Comparison of ENCODE assay signal across 10 mouse cellular contexts in the genomic region with DNA sequence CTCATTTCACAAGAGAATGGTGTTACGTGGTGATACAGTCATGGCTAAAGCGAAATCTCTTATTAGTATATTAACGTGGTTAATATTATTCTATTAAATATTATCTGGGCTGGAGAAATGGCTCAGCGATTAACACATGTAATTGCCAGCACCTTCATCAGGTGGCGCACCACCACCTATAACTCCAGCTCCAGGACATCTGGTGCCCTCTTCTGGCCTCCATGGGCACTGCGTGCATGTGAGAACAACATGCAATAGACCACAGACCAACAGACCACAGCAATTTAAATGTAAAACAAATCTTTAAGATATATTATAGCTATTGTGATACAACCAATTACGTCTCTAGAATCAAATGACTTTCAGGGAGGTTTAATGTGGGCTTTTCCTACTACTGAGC. TPM values are rescaled to one million over a fixed set of nuclear protein-coding genes. Genes with fewer than 3 reads are reported as not detected.
DNase-seq lines count a peak whose midpoint lies in the region; ATAC-seq and TF ChIP-seq lines count a peak whose summit lies in the region.
"Had no signal": no experiment of that assay in that cellular context is flagged by ENCODE, and none has a peak within 500 bp of the region (broad histone marks: within the 10 kb centered on the region; RNA-seq: fewer than 3 reads in every experiment).

No protein-coding gene starts in this region.

- no peak overlapping the region for H3K9ac ChIP-seq in hindbrain, embryonic 11.5 days (ENCODE audit: low read depth, low read length)
- no peak overlapping the region for H3K9ac ChIP-seq in hindbrain, embryonic 16.5 days (ENCODE audit: low read depth, low read length)
- H3K9ac ChIP-seq in CH12.LX (ENCODE audit: insufficient read depth, low read depth), result no peak overlapping the region
- peak overlapping the region; percentile 48; the same call in 1 of the 2 replicates for H3K9ac ChIP-seq in heart, embryonic 16.5 days (ENCODE audit: low read length)
- H3K9ac ChIP-seq in neural tube, embryonic 15.5 days (replicated peaks), result no peak overlapping the region
- H3K9ac ChIP-seq: embryonic facial prominence, embryonic 12.5 days; liver, embryonic 13.5 days had no signal

- ATAC-seq in hindbrain, embryonic 11.5 days (ENCODE audit: low FRiP score), result no peak
- ATAC-seq in hindbrain, embryonic 16.5 days, result no peak
- ATAC-seq in heart, embryonic 16.5 days (replicated peaks; ENCODE audit: extremely low read depth, insufficient read depth, low FRiP score), result no peak
- no peak for ATAC-seq in neural tube, embryonic 15.5 days (ENCODE audit: low FRiP score)

- no peaks in the 10 kb centered on the region for H3K27me3 ChIP-seq in hindbrain, embryonic 11.5 days (ENCODE audit: control insufficient read depth, insufficient read depth, low read length)
- no peaks in the 10 kb centered on the region; the same call in 1 of the 2 replicates for H3K27me3 ChIP-seq in hindbrain, embryonic 16.5 days (replicated peaks; ENCODE audit: control insufficient read depth, insufficient read depth, low read length)
- H3K27me3 ChIP-seq in CH12.LX (replicated peaks), result no peaks in the 10 kb centered on the region
- no peaks in the 10 kb centered on the region for H3K27me3 ChIP-seq in heart, embryonic 16.5 days (ENCODE audit: control insufficient read depth, insufficient read depth, low read length)
- no peaks in the 10 kb centered on the region for H3K27me3 ChIP-seq in neural tube, embryonic 15.5 days (replicated peaks)
- H3K27me3 ChIP-seq: embryonic facial prominence, embryonic 12.5 days; liver, embryonic 13.5 days had no signal

- H3K4me1 ChIP-seq in hindbrain, embryonic 11.5 days (replicated peaks; ENCODE audit: control insufficient read depth, insufficient read depth, low read length), result no peaks in the 10 kb centered on the region
- no peaks in the 10 kb centered on the region; the same call in 1 of the 2 replicates for H3K4me1 ChIP-seq in hindbrain, embryonic 16.5 days (ENCODE audit: control insufficient read depth, insufficient read depth, low read depth, low read length)
- H3K4me1 ChIP-seq in CH12.LX (ENCODE audit: control insufficient read depth in 1 of 2, insufficient read depth in 2 of 2), result no peaks in the 10 kb centered on the region
- H3K4me1 ChIP-seq in heart, embryonic 16.5 days (ENCODE audit: control insufficient read depth, insufficient read depth, low read length), result 0 out of 2 replicates have a peak, but pooled peaks cover 2% of the 10 kb centered on the region
- no peaks in the 10 kb centered on the region for H3K4me1 ChIP-seq in neural tube, embryonic 15.5 days
- H3K4me1 ChIP-seq: embryonic facial prominence, embryonic 12.5 days; liver, embryonic 13.5 days had no signal

- DNase-seq in hindbrain, embryonic 11.5 days (ENCODE audit: low spot score), result peak; percentile 55
- DNase-seq in CH12.LX (ENCODE audit: extremely low read depth), result peak; percentile 65
- peak; percentile 34 for DNase-seq in c-Kit-positive CD71-negative TER-119-negative erythroid progenitor cells, embryonic 14.5 days (ENCODE audit: low read depth)
- peak; percentile 78 for DNase-seq in lung, postnatal 36 days
- DNase-seq in urinary bladder, postnatal 36 days (ENCODE audit: low spot score in 2 of 2), result no peak
- DNase-seq: liver, embryonic 13.5 days had no signal

- dilution Hi-C loops in CH12.LX (cut with MboI; ENCODE audit: extremely low pct_ligation_motif_present, extremely low pct_unique_long_range_greater_than_20kb, low sequenced_read_pairs), result no loop called here

- H3K4me3 ChIP-seq in hindbrain, embryonic 11.5 days (ENCODE audit: low read depth, low read length), result no peak overlapping the region
- H3K4me3 ChIP-seq in hindbrain, embryonic 16.5 days (ENCODE audit: low read length), result no peak overlapping the region
- H3K4me3 ChIP-seq in CH12.LX (replicated peaks in 1 of 3; ENCODE audit: low read depth in 2 of 3, low read length in 2 of 3, poor library complexity in 1 of 3), result no peak overlapping the region
- H3K4me3 ChIP-seq in heart, embryonic 16.5 days (ENCODE audit: low read length), result no peak overlapping the region
- H3K4me3 ChIP-seq in neural tube, embryonic 15.5 days (replicated peaks), result no peak overlapping the region
- H3K4me3 ChIP-seq: embryonic facial prominence, embryonic 12.5 days; liver, embryonic 13.5 days had no signal

- H3K36me3 ChIP-seq in hindbrain, embryonic 11.5 days (ENCODE audit: control insufficient read depth, insufficient read depth, low read length), result no peaks in the 10 kb centered on the region
- H3K36me3 ChIP-seq in hindbrain, embryonic 16.5 days (ENCODE audit: control insufficient read depth, insufficient read depth, low read length), result no peaks in the 10 kb centered on the region
- no peaks in the 10 kb centered on the region for H3K36me3 ChIP-seq in CH12.LX (replicated peaks in 1 of 2; ENCODE audit: control insufficient read depth in 1 of 2, insufficient read depth in 1 of 2, low read length in 1 of 2)
- H3K36me3 ChIP-seq in heart, embryonic 16.5 days (ENCODE audit: control insufficient read depth, insufficient read depth), result no peaks in the 10 kb centered on the region
- no peaks in the 10 kb centered on the region for H3K36me3 ChIP-seq in neural tube, embryonic 15.5 days
- H3K36me3 ChIP-seq: embryonic facial prominence, embryonic 12.5 days; liver, embryonic 13.5 days had no signal

- in situ Hi-C loops in CH12.LX (cut with MboI; ENCODE audit: low pct_ligation_motif_present, low pct_unique_long_range_greater_than_20kb, low sequenced_read_pairs), result no loop called here

- H3K27ac ChIP-seq in hindbrain, embryonic 11.5 days (ENCODE audit: low read depth, low read length), result no peak overlapping the region
- no peak overlapping the region for H3K27ac ChIP-seq in hindbrain, embryonic 16.5 days (ENCODE audit: low read depth, low read length)
- no peak overlapping the region for H3K27ac ChIP-seq in CH12.LX (ENCODE audit: insufficient read depth, low read depth)
- H3K27ac ChIP-seq in heart, embryonic 16.5 days (ENCODE audit: low read length), result peak overlapping the region; percentile 95
- no peak overlapping the region for H3K27ac ChIP-seq in neural tube, embryonic 15.5 days (replicated peaks)
- H3K27ac ChIP-seq: embryonic facial prominence, embryonic 12.5 days; liver, embryonic 13.5 days had no signal

- no peak for TF ChIP-seq POLR2A in CH12.LX (IDR thresholded peaks at IDR 0.05; ENCODE audit: low read depth, low read length)

- no peak for TF ChIP-seq EP300 in CH12.LX (IDR thresholded peaks at IDR 0.05; ENCODE audit: low read length)

- H3K4me2 ChIP-seq in hindbrain, embryonic 11.5 days (replicated peaks; ENCODE audit: low read depth, low read length), result no peak overlapping the region
- H3K4me2 ChIP-seq in hindbrain, embryonic 16.5 days (ENCODE audit: low read length), result no peak overlapping the region
- H3K4me2 ChIP-seq in CH12.LX (ENCODE audit: insufficient read depth, low read depth, poor library complexity, severe bottlenecking), result no peak overlapping the region
- H3K4me2 ChIP-seq in heart, embryonic 16.5 days (ENCODE audit: low read depth, low read length), result peak overlapping the region; percentile 55
- no peak overlapping the region for H3K4me2 ChIP-seq in neural tube, embryonic 15.5 days
- H3K4me2 ChIP-seq: embryonic facial prominence, embryonic 12.5 days; liver, embryonic 13.5 days had no signal

- peak; percentile 33 to 99; a peak in 3 of 4 replicates for TF ChIP-seq CTCF in CH12.LX (conservative IDR thresholded peaks at IDR 0.05 in 1 of 2, IDR thresholded peaks at IDR 0.05 in 1 of 2; ENCODE audit: low read depth in 2 of 2, low read length in 2 of 2)

- WGBS in hindbrain, embryonic 11.5 days, result 75% methylated on average over 7 of the region's 7 CpGs
- WGBS in hindbrain, embryonic 16.5 days, result 75% methylated on average over 7 of the region's 7 CpGs
- WGBS in heart, embryonic 16.5 days, result 78% methylated on average over 7 of the region's 7 CpGs
- 74% methylated on average over 7 of the region's 7 CpGs for WGBS in neural tube, embryonic 15.5 days

- TF ChIP-seq RAD21 in CH12.LX (IDR thresholded peaks at IDR 0.05; ENCODE audit: low read depth, low read length), result peak; percentile 57

- H3K9me3 ChIP-seq in hindbrain, embryonic 11.5 days (ENCODE audit: control insufficient read depth, low read length), result no peaks in the 10 kb centered on the region
- H3K9me3 ChIP-seq in hindbrain, embryonic 16.5 days (ENCODE audit: control insufficient read depth, low read length), result no peaks in the 10 kb centered on the region; the same call in 1 of the 2 replicates
- no peaks in the 10 kb centered on the region for H3K9me3 ChIP-seq in CH12.LX (replicated peaks; ENCODE audit: low read length)
- H3K9me3 ChIP-seq in heart, embryonic 16.5 days (replicated peaks; ENCODE audit: control insufficient read depth, low read length), result no peaks in the 10 kb centered on the region; the same call in none of the 2 replicates
- H3K9me3 ChIP-seq in neural tube, embryonic 15.5 days (replicated peaks), result no peaks in the 10 kb centered on the region
- H3K9me3 ChIP-seq: embryonic facial prominence, embryonic 12.5 days had no signal

- no peaks in the 10 kb centered on the region for H3K79me2 ChIP-seq in CH12.LX (replicated peaks; ENCODE audit: control insufficient read depth, extremely low read depth, insufficient read depth, poor library complexity, severe bottlenecking)

RNA-seq across cellular contexts. Expression of gene Ddo, which starts 0.7 kb away (rescaled TPM):
- 0.17 and 0.57 TPM in 2 replicates for polyA plus RNA-seq in hindbrain, embryonic 11.5 days (2014; fragmentation: Nextera tagmentation; extraction: Ambion mirVana)
- polyA plus RNA-seq in hindbrain, embryonic 16.5 days (2015; fragmentation: Nextera tagmentation; extraction: Ambion mirVana), result 1.4 and 2.9 TPM in 2 replicates
- total RNA-seq in CH12.LX (2012; rRNA removed) (0.21 TPM in 1 of 2 replicates, not detected in the other), CH12.LX (2014; rRNA removed) (not detected in 2 replicates)
- polyA plus RNA-seq in CH12.LX (2012; ENCODE audit: insufficient read length, low read depth), result not detected in 2 replicates
- polyA plus RNA-seq in heart, embryonic 16.5 days (2015; fragmentation: Nextera tagmentation; extraction: Ambion mirVana), result 25.0 and 27.3 TPM in 2 replicates
- polyA plus RNA-seq in neural tube, embryonic 15.5 days (2015; fragmentation: Nextera tagmentation; extraction: Ambion mirVana), result 0.70 and 1.00 TPM in 2 replicates
- polyA plus RNA-seq: liver, embryonic 13.5 days had no signal

RNA-seq across cellular contexts. Expression of gene Mettl24, which starts 53.9 kb away (rescaled TPM):
- polyA plus RNA-seq in hindbrain, embryonic 11.5 days (2014; fragmentation: Nextera tagmentation; extraction: Ambion mirVana), result 0.97 and 1.2 TPM in 2 replicates
- polyA plus RNA-seq in hindbrain, embryonic 16.5 days (2015; fragmentation: Nextera tagmentation; extraction: Ambion mirVana), result 0.84 and 0.94 TPM in 2 replicates
- total RNA-seq in CH12.LX (2012; rRNA removed), result not detected in 2 replicates
- not detected in 2 replicates for total RNA-seq in CH12.LX (2014; rRNA removed)
- polyA plus RNA-seq in CH12.LX (2012; ENCODE audit: insufficient read length, low read depth), result not detected in 2 replicates
- 2.1 and 2.5 TPM in 2 replicates for polyA plus RNA-seq in heart, embryonic 16.5 days (2015; fragmentation: Nextera tagmentation; extraction: Ambion mirVana)
- 0.84 and 1.2 TPM in 2 replicates for polyA plus RNA-seq in neural tube, embryonic 15.5 days (2015; fragmentation: Nextera tagmentation; extraction: Ambion mirVana)

RNA-seq across cellular contexts. Expression of gene Slc22a16, which starts 59.0 kb away (rescaled TPM):
- polyA plus RNA-seq in hindbrain, embryonic 11.5 days (2014; fragmentation: Nextera tagmentation; extraction: Ambion mirVana), result not detected in 2 replicates
- not detected in 2 replicates for polyA plus RNA-seq in hindbrain, embryonic 16.5 days (2015; fragmentation: Nextera tagmentation; extraction: Ambion mirVana)
- total RNA-seq in CH12.LX (2012; rRNA removed) (not detected in 2 replicates), CH12.LX (2014; rRNA removed) (not detected in 2 replicates)
- not detected in 2 replicates for polyA plus RNA-seq in CH12.LX (2012; ENCODE audit: insufficient read length, low read depth)
- polyA plus RNA-seq in heart, embryonic 16.5 days (2015; fragmentation: Nextera tagmentation; extraction: Ambion mirVana), result not detected in 2 replicates
- polyA plus RNA-seq in neural tube, embryonic 15.5 days (2015; fragmentation: Nextera tagmentation; extraction: Ambion mirVana), result not detected in 2 replicates
- polyA plus RNA-seq: embryonic facial prominence, embryonic 12.5 days; liver, embryonic 13.5 days had no signal

Comparison
In these comparisons a context has a peak if more than half of its experiments do, and no peak if none do; other contexts are left out.
1. DNase-seq: peak in hindbrain, embryonic 11.5 days (single experiment), CH12.LX (single experiment), c-Kit-positive CD71-negative TER-119-negative erythroid progenitor cells, embryonic 14.5 days (single experiment) and lung, postnatal 36 days (single experiment); none in urinary bladder, postnatal 36 days (0 of 2).